Mouse (Mus musculus): ENCODE measurements around the gene Notch2.

Notch2 gene

GRCm38 (mm10) chr3:98054334-98055007, 41.1 kb downstream of the Notch2 start:
- DNase-seq, result no peak

- DNase-seq, result peak; percentile 58
Observed at GRCm38 (mm10) chr3:98055008-98055345, 41.6 kb downstream of the Notch2 start.

GRCm38 (mm10) chr3:98055808-98056728, 42.7 kb downstream of the Notch2 start:
- no peak for DNase-seq

- no peak for DNase-seq
Observed at GRCm38 (mm10) chr3:98056956-98057365, 43.6 kb downstream of the Notch2 start.

GRCm38 (mm10) chr3:98059076-98059475, 45.7 kb downstream of the Notch2 start:
- DNase-seq, result no peak

GRCm38 (mm10) chr3:98060981-98061660, 47.8 kb downstream of the Notch2 start:
- peak; percentile 18 for DNase-seq

- peak; percentile 32 for DNase-seq
Observed at GRCm38 (mm10) chr3:98061661-98062330, 48.5 kb downstream of the Notch2 start.

GRCm38 (mm10) chr3:98062591-98063185, 49.4 kb downstream of the Notch2 start:
- peak; percentile 33 for DNase-seq

- DNase-seq, result peak; percentile 84
Observed at GRCm38 (mm10) chr3:98063186-98063771, 50.0 kb downstream of the Notch2 start.

GRCm38 (mm10) chr3:98063833-98064232, 50.5 kb downstream of the Notch2 start:
- no peak for DNase-seq

- DNase-seq, result no peak
Observed at GRCm38 (mm10) chr3:98065004-98065403, 51.7 kb downstream of the Notch2 start.

- DNase-seq, result no peak
Observed at GRCm38 (mm10) chr3:98066434-98066833, 53.1 kb downstream of the Notch2 start.

- DNase-seq, result no peak
Observed at GRCm38 (mm10) chr3:98067413-98067812, 54.1 kb downstream of the Notch2 start.

GRCm38 (mm10) chr3:98067852-98068491, 54.6 kb downstream of the Notch2 start:
- no peak for DNase-seq

GRCm38 (mm10) chr3:98069161-98069560, 55.8 kb downstream of the Notch2 start:
- no peak for DNase-seq

GRCm38 (mm10) chr3:98069856-98070255, 56.5 kb downstream of the Notch2 start:
- DNase-seq, result no peak

GRCm38 (mm10) chr3:98072570-98072969, 59.2 kb downstream of the Notch2 start:
- no peak for DNase-seq

GRCm38 (mm10) chr3:98073545-98073944, 60.2 kb downstream of the Notch2 start:
- DNase-seq, result no peak

- DNase-seq, result no peak
Observed at GRCm38 (mm10) chr3:98074622-98075231, 61.4 kb downstream of the Notch2 start.

- DNase-seq, result peak; percentile 77
Observed at GRCm38 (mm10) chr3:98077866-98078265, 64.5 kb downstream of the Notch2 start.

- no peak for DNase-seq
Observed at GRCm38 (mm10) chr3:98078816-98079215, 65.5 kb downstream of the Notch2 start.
